Mouse (Mus musculus) kidney, postnatal 36 days (tissue): ENCODE measurements around the gene Gm2696.
A peak's percentile ranks its signal among the peaks of the same experiment; 100 is the strongest.

ENCODE experiments used
- DNase-seq, 2 experiments: peaks; one replicate each; pipeline ENCODE4 v3.0.0; 2021 to 2022; ENCODE audit warnings: mixed read lengths in 2 of 2

Gm2696 gene

GRCm38 (mm10) chr10:77847538-77847937 lies 33.1 kb downstream of the Gm2696 start:
- no peak for DNase-seq

GRCm38 (mm10) chr10:77852559-77852958 lies 38.1 kb downstream of the Gm2696 start, which contains the start of gene Gm10318:
Gm10318 (plus strand) TSS chr10:77852859.
- no peak for DNase-seq

GRCm38 (mm10) chr10:77861675-77862074 lies 47.2 kb downstream of the Gm2696 start, which contains the start of gene Gm3285:
Gm3285 (plus strand) TSS chr10:77861975.
- DNase-seq = no peak

GRCm38 (mm10) chr10:77864067-77864761 lies 49.7 kb downstream of the Gm2696 start:
- peak; percentile 67 to 72 for DNase-seq

- no peak for DNase-seq
These were observed 50.3 kb downstream of the Gm2696 start for GRCm38 (mm10) chr10:77864762-77865143.

- peak in 1 of 2 experiments; percentile 9 for DNase-seq
These were observed 53.1 kb downstream of the Gm2696 start for GRCm38 (mm10) chr10:77867546-77867945.

- DNase-seq = no peak
These were observed 55.2 kb downstream of the Gm2696 start for GRCm38 (mm10) chr10:77869651-77870050.

GRCm38 (mm10) chr10:77878985-77879384 lies 64.5 kb downstream of the Gm2696 start:
- DNase-seq = peak; percentile 33 to 73

- no peak for DNase-seq
These were observed 65.8 kb downstream of the Gm2696 start for GRCm38 (mm10) chr10:77880305-77880704.

- DNase-seq = no peak
These were observed 68.1 kb downstream of the Gm2696 start for GRCm38 (mm10) chr10:77882553-77882952.
